15 mouse cellular contexts compared by ENCODE assay signal in genomic region chr2:17531355-17532105, GRCm38 (mm10).
DNase-seq lines count a peak whose midpoint lies in the region; ATAC-seq and TF ChIP-seq lines count a peak whose summit lies in the region.
"Had no signal": no experiment of that assay in that cellular context is flagged by ENCODE, and none has a peak within 500 bp of the region (broad histone marks: within the 10 kb centered on the region; RNA-seq: fewer than 3 reads in every experiment).

No protein-coding gene starts in this region.

- H3K4me2 ChIP-seq in stomach, embryonic 14.5 days (replicated peaks; ENCODE audit: low read depth, low read length): no peak overlapping the region
- H3K4me2 ChIP-seq in stomach, postnatal 0 days (replicated peaks; ENCODE audit: low read depth): no peak overlapping the region
- H3K4me2 ChIP-seq: kidney, embryonic 15.5 days; neural tube, embryonic 15.5 days had no signal

- H3K4me1 ChIP-seq in stomach, embryonic 14.5 days (ENCODE audit: control insufficient read depth, insufficient read depth, low read length): no peaks in the 10 kb centered on the region
- H3K4me1 ChIP-seq in stomach, postnatal 0 days (replicated peaks; ENCODE audit: control insufficient read depth, insufficient read depth): no peaks in the 10 kb centered on the region
- H3K4me1 ChIP-seq: kidney, embryonic 15.5 days; neural tube, embryonic 15.5 days had no signal

- no peak overlapping the region for H3K9ac ChIP-seq in stomach, embryonic 14.5 days (replicated peaks; ENCODE audit: low read depth, low read length)
- no peak overlapping the region for H3K9ac ChIP-seq in stomach, postnatal 0 days (ENCODE audit: low read length)
- H3K9ac ChIP-seq: kidney, embryonic 15.5 days; liver, postnatal 0 days; neural tube, embryonic 15.5 days had no signal

- peak; percentile 24 to 64 for DNase-seq in layer of hippocampus, adult 2 months (ENCODE audit: low spot score in 2 of 2)
- no peak for DNase-seq in layer of hippocampus, postnatal 25 days (ENCODE audit: extremely low spot score in 1 of 2, low spot score in 1 of 2)
- no peak for DNase-seq in stomach, postnatal 0 days (ENCODE audit: low spot score)
- peak; percentile 66 to 73 for DNase-seq in left cerebral cortex, adult 9 months (ENCODE audit: low spot score in 2 of 2)
- no peak for DNase-seq in T-cell, adult 2 months (ENCODE audit: low spot score)
- DNase-seq in heart, adult 11 months: no peak
- DNase-seq in testis, postnatal 10 days (ENCODE audit: low spot score): no peak
- DNase-seq: adrenal gland, postnatal 25 days; cerebellum, postnatal 36 days; gastrocnemius, adult 2 months; liver, postnatal 0 days had no signal

- TF ChIP-seq CTCF in layer of hippocampus, adult 2 months (conservative IDR thresholded peaks at IDR 0.05): no peak
- TF ChIP-seq CTCF in stomach, postnatal 0 days (IDR thresholded peaks at IDR 0.05; ENCODE audit: low read depth): no peak

- no peaks in the 10 kb centered on the region for H3K36me3 ChIP-seq in stomach, embryonic 14.5 days (ENCODE audit: control insufficient read depth, insufficient read depth, low read length)
- H3K36me3 ChIP-seq in stomach, postnatal 0 days (ENCODE audit: control insufficient read depth, insufficient read depth, low read length): no peaks in the 10 kb centered on the region
- H3K36me3 ChIP-seq: kidney, embryonic 15.5 days; neural tube, embryonic 15.5 days had no signal

- TF ChIP-seq EP300 in stomach, postnatal 0 days (optimal IDR thresholded peaks at IDR 0.05): no peak

- H3K4me3 ChIP-seq in layer of hippocampus, adult 2 months: no peak overlapping the region
- H3K4me3 ChIP-seq in stomach, embryonic 14.5 days (ENCODE audit: low read depth, low read length): no peak overlapping the region
- H3K4me3 ChIP-seq in stomach, postnatal 0 days (ENCODE audit: low read depth, low read length): no peak overlapping the region
- H3K4me3 ChIP-seq: gastrocnemius, adult 2 months; kidney, embryonic 15.5 days; neural tube, embryonic 15.5 days had no signal

- no peaks in the 10 kb centered on the region for H3K9me3 ChIP-seq in stomach, embryonic 14.5 days (ENCODE audit: control insufficient read depth, low read depth, low read length)
- no peaks in the 10 kb centered on the region for H3K9me3 ChIP-seq in stomach, postnatal 0 days (ENCODE audit: control insufficient read depth, low read length)
- H3K9me3 ChIP-seq: kidney, embryonic 15.5 days; neural tube, embryonic 15.5 days had no signal

- H3K27me3 ChIP-seq in stomach, embryonic 14.5 days (ENCODE audit: control insufficient read depth, insufficient read depth, low read length): no peaks in the 10 kb centered on the region
- no peaks in the 10 kb centered on the region for H3K27me3 ChIP-seq in stomach, postnatal 0 days (ENCODE audit: control insufficient read depth, insufficient read depth, low read length)
- H3K27me3 ChIP-seq: kidney, embryonic 15.5 days; neural tube, embryonic 15.5 days had no signal

- H3K27ac ChIP-seq in layer of hippocampus, adult 2 months: no peak overlapping the region
- H3K27ac ChIP-seq in stomach, embryonic 14.5 days (ENCODE audit: low read length): no peak overlapping the region
- no peak overlapping the region for H3K27ac ChIP-seq in stomach, postnatal 0 days (replicated peaks)
- H3K27ac ChIP-seq: gastrocnemius, adult 2 months; hindbrain, postnatal 0 days; kidney, embryonic 15.5 days; neural tube, embryonic 15.5 days had no signal

- peak; percentile 65; the same call in 1 of the 2 replicates for ATAC-seq in stomach, embryonic 14.5 days (ENCODE audit: insufficient number of reproducible peaks, insufficient read depth, low FRiP score, low read depth)
- no peak for ATAC-seq in stomach, postnatal 0 days (ENCODE audit: low FRiP score, low TSS enrichment)
- ATAC-seq: hindbrain, postnatal 0 days; liver, postnatal 0 days had no signal

- WGBS in stomach, embryonic 14.5 days: 45% methylated on average over 12 of the region's 12 CpGs
- WGBS in stomach, postnatal 0 days: 49% methylated on average over 12 of the region's 12 CpGs

Comparison
In these comparisons a context has a peak if more than half of its experiments do, and no peak if none do; other contexts are left out.
1. DNase-seq: peak in layer of hippocampus, adult 2 months (2 of 2) and left cerebral cortex, adult 9 months (2 of 2); none in layer of hippocampus, postnatal 25 days (0 of 2), stomach, postnatal 0 days (single experiment), T-cell, adult 2 months (single experiment), heart, adult 11 months (single experiment) and testis, postnatal 10 days (single experiment).